Comparison of ENCODE assay signal across 8 mouse cellular contexts in the genomic region with DNA sequence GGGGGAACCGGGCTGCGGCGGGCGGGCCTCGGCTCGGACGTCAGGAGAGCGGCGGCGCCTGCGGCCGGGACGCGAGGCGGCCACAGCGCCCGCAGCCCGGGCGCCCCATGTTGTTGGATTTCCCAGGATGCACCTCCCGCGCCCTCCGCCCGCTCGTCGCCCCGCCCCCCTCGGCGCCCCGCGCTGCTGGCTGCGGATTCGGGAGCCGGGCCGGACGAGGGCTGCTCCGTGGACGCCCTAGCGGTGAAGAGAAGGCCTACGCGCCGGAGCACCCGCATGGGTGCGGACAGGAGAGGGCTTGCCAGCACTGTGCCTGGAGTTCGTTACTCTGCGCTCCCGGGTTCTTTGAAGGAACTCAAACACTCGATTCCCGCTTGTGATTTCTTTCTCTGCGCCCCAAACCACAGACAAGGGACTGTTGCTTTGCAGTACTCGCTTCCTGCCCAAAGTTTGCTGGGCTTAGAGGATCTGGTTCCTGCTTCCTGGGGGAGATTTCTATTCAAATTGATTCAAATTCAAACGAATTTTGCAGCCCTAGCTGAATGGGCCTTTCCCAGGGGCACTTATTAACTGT. TPM values are rescaled to one million over a fixed set of nuclear protein-coding genes. Genes with fewer than 3 reads are reported as not detected.
DNase-seq lines count a peak whose midpoint lies in the region; ATAC-seq lines count a peak whose summit lies in the region.

No protein-coding gene starts in this region.

- H3K9me3 ChIP-seq in embryonic facial prominence, embryonic 12.5 days: no peaks in the 10 kb centered on the region
- H3K9me3 ChIP-seq in limb, embryonic 10.5 days (replicated peaks): no peaks in the 10 kb centered on the region
- no peaks in the 10 kb centered on the region for H3K9me3 ChIP-seq in midbrain, embryonic 12.5 days

- H3K36me3 ChIP-seq in embryonic facial prominence, embryonic 12.5 days: no peaks in the 10 kb centered on the region
- no peaks in the 10 kb centered on the region for H3K36me3 ChIP-seq in limb, embryonic 10.5 days
- no peaks in the 10 kb centered on the region for H3K36me3 ChIP-seq in midbrain, embryonic 12.5 days

- H3K27me3 ChIP-seq in embryonic facial prominence, embryonic 12.5 days: no peaks in the 10 kb centered on the region
- no peaks in the 10 kb centered on the region for H3K27me3 ChIP-seq in limb, embryonic 10.5 days (ENCODE audit: low read depth, poor library complexity, severe bottlenecking)
- H3K27me3 ChIP-seq in midbrain, embryonic 12.5 days: no peaks in the 10 kb centered on the region

- H3K4me3 ChIP-seq in embryonic facial prominence, embryonic 12.5 days: peak overlapping the region; percentile 98
- H3K4me3 ChIP-seq in limb, embryonic 10.5 days: peak overlapping the region; percentile 92
- peak overlapping the region; percentile 95 for H3K4me3 ChIP-seq in midbrain, embryonic 12.5 days

- H3K4me2 ChIP-seq in embryonic facial prominence, embryonic 12.5 days (replicated peaks): peak overlapping the region; percentile 74
- H3K4me2 ChIP-seq in midbrain, embryonic 12.5 days (replicated peaks): peak overlapping the region; percentile 64

- peak; percentile 90 for DNase-seq in 3134 (ENCODE audit: extremely low read depth, insufficient read length, low spot score)
- peak; percentile 94 to 97 for DNase-seq in adrenal gland, postnatal 36 days
- peak; percentile 92 to 94 for DNase-seq in heart, adult 18-20 months
- peak; percentile 92 for DNase-seq in kidney, adult 18-20 months
- DNase-seq in limb, embryonic 10.5 days (ENCODE audit: low spot score): peak; percentile 96
- peak; percentile 77 for DNase-seq in skeletal muscle tissue, adult 2 months (ENCODE audit: low read depth, low spot score)

- peaks cover 11% of the 10 kb centered on the region for H3K4me1 ChIP-seq in embryonic facial prominence, embryonic 12.5 days
- peaks cover 18% of the 10 kb centered on the region for H3K4me1 ChIP-seq in limb, embryonic 10.5 days
- H3K4me1 ChIP-seq in midbrain, embryonic 12.5 days: peaks cover 31% of the 10 kb centered on the region

- WGBS in embryonic facial prominence, embryonic 12.5 days: 0% methylated on average over 35 of the region's 51 CpGs
- WGBS in limb, embryonic 10.5 days: under 1% methylated on average over 48 of the region's 51 CpGs
- WGBS in midbrain, embryonic 12.5 days: under 1% methylated on average over 45 of the region's 51 CpGs

- H3K27ac ChIP-seq in embryonic facial prominence, embryonic 12.5 days: peak overlapping the region; percentile 99
- peak overlapping the region; percentile 99 for H3K27ac ChIP-seq in limb, embryonic 10.5 days
- H3K27ac ChIP-seq in midbrain, embryonic 12.5 days (replicated peaks): peak overlapping the region; percentile 99

- peak; percentile 97 for ATAC-seq in embryonic facial prominence, embryonic 12.5 days (ENCODE audit: insufficient number of reproducible peaks, insufficient read depth, low FRiP score, low TSS enrichment)
- ATAC-seq in midbrain, embryonic 12.5 days (ENCODE audit: low FRiP score, low read depth): peak; percentile 97

- peak overlapping the region; percentile 98 for H3K9ac ChIP-seq in embryonic facial prominence, embryonic 12.5 days
- H3K9ac ChIP-seq in midbrain, embryonic 12.5 days (replicated peaks): peak overlapping the region; percentile 99

RNA-seq across cellular contexts. Expression of gene Qser1, which starts 0.4 kb away (rescaled TPM):
- 10 to 100 TPM; 25.6 to 26.9 TPM for total RNA-seq in adrenal gland, postnatal 36 days (2021)
- polyA plus RNA-seq in embryonic facial prominence, embryonic 12.5 days (2016; fragmentation: Nextera tagmentation; extraction: Ambion mirVana): 10.9 and 11.6 TPM in 2 replicates
- total RNA-seq in heart, adult 18-20 months (2021): 10 to 100 TPM; 26.5 to 28.1 TPM
- 10.9 and 11.9 TPM in 2 replicates for polyA plus RNA-seq in limb, embryonic 10.5 days (2016; fragmentation: Nextera tagmentation; extraction: Ambion mirVana)
- 11.0 and 12.9 TPM in 2 replicates for polyA plus RNA-seq in midbrain, embryonic 12.5 days (2016; fragmentation: Nextera tagmentation; extraction: Ambion mirVana)

RNA-seq across cellular contexts. Expression of gene Prrg4, which starts 32.7 kb away (rescaled TPM):
- total RNA-seq in adrenal gland, postnatal 36 days (2021): 10 to 100 TPM in 1 of 2 experiments, 1 to 10 TPM in 1; 4.1 to 31.2 TPM
- 1.8 and 1.9 TPM in 2 replicates for polyA plus RNA-seq in embryonic facial prominence, embryonic 12.5 days (2016; fragmentation: Nextera tagmentation; extraction: Ambion mirVana)
- under 1 TPM; 0.69 to 0.72 TPM for total RNA-seq in heart, adult 18-20 months (2021)
- polyA plus RNA-seq in limb, embryonic 10.5 days (2016; fragmentation: Nextera tagmentation; extraction: Ambion mirVana): 0.90 and 1.1 TPM in 2 replicates
- polyA plus RNA-seq in midbrain, embryonic 12.5 days (2016; fragmentation: Nextera tagmentation; extraction: Ambion mirVana): 0.43 and 0.73 TPM in 2 replicates

RNA-seq across cellular contexts. Expression of gene Ccdc73, which starts 50.7 kb away (rescaled TPM):
- 1 to 10 TPM; 3.7 to 5.3 TPM for total RNA-seq in adrenal gland, postnatal 36 days (2021)
- 10.7 and 10.8 TPM in 2 replicates for polyA plus RNA-seq in embryonic facial prominence, embryonic 12.5 days (2016; fragmentation: Nextera tagmentation; extraction: Ambion mirVana)
- total RNA-seq in heart, adult 18-20 months (2021): 1 to 10 TPM; 3.1 to 4.4 TPM
- polyA plus RNA-seq in limb, embryonic 10.5 days (2016; fragmentation: Nextera tagmentation; extraction: Ambion mirVana): 2.6 and 3.2 TPM in 2 replicates
- 8.5 and 8.9 TPM in 2 replicates for polyA plus RNA-seq in midbrain, embryonic 12.5 days (2016; fragmentation: Nextera tagmentation; extraction: Ambion mirVana)

Comparison
In these comparisons a context has a peak if more than half of its experiments do, and no peak if none do; other contexts are left out.
1. Peak in every context shown above with its lines: DNase-seq, ATAC-seq, H3K4me3 ChIP-seq and H3K27ac ChIP-seq.